Mouse (Mus musculus) megakaryocyte, embryonic 14.5 days (primary cell): Measurements from ENCODE around the gene Ankrd37. TPM values are rescaled to one million over a fixed set of nuclear protein-coding genes. Genes with fewer than 3 reads are reported as not detected.

Source experiments
- H3K27me3 ChIP-seq: replicated peaks from 2 replicates; pipeline ENCODE3; 2012; ENCODE audit warnings: inconsistent platforms
- H3K36me3 ChIP-seq: replicated peaks from 2 replicates; pipeline ENCODE3; 2012; ENCODE audit warnings: low read length, inconsistent platforms, mixed read lengths
- H3K4me1 ChIP-seq: 2 replicates; pipeline ENCODE4 v1.6.1; 2012; ENCODE audit warnings: inconsistent platforms
- H3K4me3 ChIP-seq: replicated peaks from 2 replicates; pipeline ENCODE3; 2012; ENCODE audit warnings: moderate library complexity, mild to moderate bottlenecking, inconsistent platforms
- H3K9me3 ChIP-seq: 2 replicates; pipeline ENCODE4 v1.6.1; 2012; ENCODE audit warnings: inconsistent platforms
- FLI1 ChIP-seq: IDR thresholded peaks from 2 replicates; pipeline ENCODE4 v1.6.1; 2012; ENCODE audit warnings: low read length, inconsistent platforms, mixed read lengths
- GATA1 ChIP-seq: IDR thresholded peaks from 3 replicates; pipeline ENCODE4 v1.6.1; 2012; ENCODE audit warnings: mixed read lengths, low read length, inconsistent platforms, borderline replicate concordance
- polyA plus RNA-seq: library from polyadenylated mRNA; stranded (reverse); fragments of >175 nt; gene quantifications from 2 replicates; pipeline ENCODE4 v1.2.3, GENCODE M21; 2012; ENCODE audit warnings: low replicate concordance; ENCODE audit not compliant: insufficient read depth

Gene Ankrd37
- polyA plus RNA-seq = 3.6 and 5.2 TPM in 2 replicates

- no peaks in the 10 kb centered on the region for H3K27me3 ChIP-seq
- H3K4me1 ChIP-seq = peaks cover 44% of the 10 kb centered on the region
- TF ChIP-seq FLI1 = no peak
- TF ChIP-seq GATA1 = no peak
- peak within 1 kb of the TSS; percentile 50 for H3K4me3 ChIP-seq
- H3K36me3 ChIP-seq = peaks cover 4% of the 10 kb centered on the region
- 0 out of 2 replicates have a peak, but pooled peaks cover 3% of the 10 kb centered on the region for H3K9me3 ChIP-seq
These were observed at the start of gene Ankrd37 for GRCm38 (mm10) chr8:46005596-46005995. Ankrd37 (minus strand) TSS chr8:46005707.

- no peak overlapping the region for H3K4me3 ChIP-seq
- H3K9me3 ChIP-seq = no peaks in the 10 kb centered on the region
- H3K4me1 ChIP-seq = peaks cover 12% of the 10 kb centered on the region
- peaks cover 96% of the 10 kb centered on the region for H3K36me3 ChIP-seq
- no peaks in the 10 kb centered on the region for H3K27me3 ChIP-seq
- TF ChIP-seq GATA1 = no peak
- no peak for TF ChIP-seq FLI1
These were observed 34.8 kb upstream of the Ankrd37 start for GRCm38 (mm10) chr8:46040260-46040659.

- no peaks in the 10 kb centered on the region for H3K27me3 ChIP-seq
- H3K4me3 ChIP-seq = no peak overlapping the region
- no peaks in the 10 kb centered on the region for H3K9me3 ChIP-seq
- peaks cover 12% of the 10 kb centered on the region for H3K4me1 ChIP-seq
- H3K36me3 ChIP-seq = peaks cover 96% of the 10 kb centered on the region
- no peak for TF ChIP-seq FLI1
- TF ChIP-seq GATA1 = no peak
These were observed 34.2 kb upstream of the Ankrd37 start for GRCm38 (mm10) chr8:46039666-46040065.

- H3K4me3 ChIP-seq = no peak overlapping the region
- peaks cover 96% of the 10 kb centered on the region for H3K36me3 ChIP-seq
- peaks cover 8% of the 10 kb centered on the region for H3K4me1 ChIP-seq
- H3K27me3 ChIP-seq = no peaks in the 10 kb centered on the region
- no peaks in the 10 kb centered on the region for H3K9me3 ChIP-seq
- no peak for TF ChIP-seq GATA1
- TF ChIP-seq FLI1 = no peak
These were observed 30.7 kb upstream of the Ankrd37 start for GRCm38 (mm10) chr8:46036217-46036616.

GRCm38 (mm10) chr8:46024392-46024791 lies 18.9 kb upstream of the Ankrd37 start:
- Histone ChIP-seq H3K9me3 (no peaks in the 10 kb centered on the region), H3K36me3 (peaks cover 32% of the 10 kb centered on the region), H3K4me1 (no peaks in the 10 kb centered on the region), H3K27me3 (no peaks in the 10 kb centered on the region), H3K4me3 (no peak overlapping the region)
- TF ChIP-seq GATA1 = no peak
- no peak for TF ChIP-seq FLI1

GRCm38 (mm10) chr8:46022758-46023157 lies 17.3 kb upstream of the Ankrd37 start:
- no peaks in the 10 kb centered on the region for H3K9me3 ChIP-seq

GRCm38 (mm10) chr8:46022203-46022602 lies 16.7 kb upstream of the Ankrd37 start:
- no peaks in the 10 kb centered on the region for H3K9me3 ChIP-seq
- H3K4me1 ChIP-seq = no peaks in the 10 kb centered on the region
- TF ChIP-seq FLI1 = no peak
- no peak for TF ChIP-seq GATA1
- H3K4me3 ChIP-seq = no peak overlapping the region
- peaks cover 28% of the 10 kb centered on the region for H3K36me3 ChIP-seq
- no peaks in the 10 kb centered on the region for H3K27me3 ChIP-seq

More at GRCm38 (mm10) chr8:46022758-46023157, 17.3 kb upstream of the Ankrd37 start:
- Histone ChIP-seq H3K4me3 (no peak overlapping the region), H3K36me3 (peaks cover 28% of the 10 kb centered on the region), H3K27me3 (no peaks in the 10 kb centered on the region), H3K4me1 (no peaks in the 10 kb centered on the region)
- TF ChIP-seq FLI1 (no peak), GATA1 (no peak)

GRCm38 (mm10) chr8:46010746-46011680 lies 5.5 kb upstream of the Ankrd37 start:
- H3K27me3 ChIP-seq = no peaks in the 10 kb centered on the region
- 0 out of 2 replicates have a peak, but pooled peaks cover 3% of the 10 kb centered on the region for H3K9me3 ChIP-seq
- peaks cover 34% of the 10 kb centered on the region for H3K4me1 ChIP-seq
- no peaks in the 10 kb centered on the region for H3K36me3 ChIP-seq
- TF ChIP-seq GATA1 = no peak
- TF ChIP-seq FLI1 = no peak
- peak overlapping the region; percentile 38 for H3K4me3 ChIP-seq

- H3K4me1 ChIP-seq = peaks cover 35% of the 10 kb centered on the region
- H3K9me3 ChIP-seq = 0 out of 2 replicates have a peak, but pooled peaks cover 3% of the 10 kb centered on the region
- TF ChIP-seq FLI1 (no peak), GATA1 (no peak)
- no peaks in the 10 kb centered on the region for H3K27me3 ChIP-seq
- no peaks in the 10 kb centered on the region for H3K36me3 ChIP-seq
- H3K4me3 ChIP-seq = no peak overlapping the region
These were observed 4.8 kb upstream of the Ankrd37 start for GRCm38 (mm10) chr8:46010306-46010705.
